Mouse (Mus musculus) liver, embryonic 11.5 days (tissue): ENCODE results near the gene Cyp2c23. TPM values are rescaled to one million over a fixed set of nuclear protein-coding genes. Genes with fewer than 3 reads are reported as not detected.
A peak's percentile ranks its signal among the peaks of the same experiment; 100 is the strongest.

Source experiments
- ATAC-seq: fragments of 200-750 bp; cut with Nextera tagmentation; replicated peaks from 2 replicates; pipeline ENCODE4 v1.8.0; 2017; ENCODE audit warnings: moderate number of reproducible peaks, mild to moderate bottlenecking, moderate TSS enrichment, moderate library complexity; ENCODE audit not compliant: low FRiP score
- DNase-seq: peaks from one replicate; pipeline ENCODE4 v3.0.0-alpha.2; 2017; ENCODE audit warnings: low spot score
- H3K27ac ChIP-seq: fragments of 300-500 bp; sonication (generic); 2 replicates; pipeline ENCODE4 v1.5.1; 2014; ENCODE audit warnings: mild to moderate bottlenecking, low read depth, low read length, control low read depth
- H3K27me3 ChIP-seq: fragments of 300-500 bp; sonication (generic); replicated peaks from 2 replicates; pipeline ENCODE4 v1.6.1; 2014; ENCODE audit warnings: low read length, mixed read lengths; ENCODE audit not compliant: control insufficient read depth, insufficient read depth
- H3K36me3 ChIP-seq: fragments of 300-500 bp; sonication (generic); 2 replicates; pipeline ENCODE4 v1.6.1; 2014; ENCODE audit warnings: mild to moderate bottlenecking, low read length, moderate library complexity, mixed read lengths; ENCODE audit not compliant: control insufficient read depth, insufficient read depth
- H3K4me1 ChIP-seq: fragments of 300-500 bp; sonication (generic); replicated peaks from 2 replicates; pipeline ENCODE4 v1.6.1; 2014; ENCODE audit warnings: low read length, mixed read lengths; ENCODE audit not compliant: control insufficient read depth, insufficient read depth
- H3K4me2 ChIP-seq: fragments of 300-500 bp; sonication (generic); 2 replicates; pipeline ENCODE4 v1.6.1; 2014; ENCODE audit warnings: mild to moderate bottlenecking, control low read depth, moderate library complexity
- H3K4me3 ChIP-seq: fragments of 300-500 bp; sonication (generic); 2 replicates; pipeline ENCODE4 v1.5.1; 2014; ENCODE audit warnings: low read depth, low read length, control low read depth
- H3K9ac ChIP-seq: fragments of 300-500 bp; sonication (generic); 2 replicates; pipeline ENCODE4 v1.6.1; 2014; ENCODE audit warnings: low read depth, low read length, control low read depth
- H3K9me3 ChIP-seq: fragments of 300-500 bp; sonication (generic); 2 replicates; pipeline ENCODE4 v1.6.1; 2016; ENCODE audit warnings: low read length, inconsistent platforms, mixed read lengths; ENCODE audit not compliant: control insufficient read depth
- WGBS: fragments of 180-500 bp; shearing (Covaris S2); extraction: QIAGEN DNeasy Blood & Tissue Kit; methylation state at CpG from one replicate; pipeline ENCODE4 v1.1.7; 2014; 5-methylcytosine and 5-hydroxymethylcytosine counted together
- polyA plus RNA-seq: library from polyadenylated mRNA; unstranded; fragments of >200 nt; fragmentation: Nextera tagmentation; extraction: Ambion mirVana; gene quantifications from 2 replicates; pipeline ENCODE4 v1.2.1, GENCODE M21; 2014

Gene Cyp2c23
- polyA plus RNA-seq, 1 experiment from 2014 or later = 5.1 TPM

DNA sequence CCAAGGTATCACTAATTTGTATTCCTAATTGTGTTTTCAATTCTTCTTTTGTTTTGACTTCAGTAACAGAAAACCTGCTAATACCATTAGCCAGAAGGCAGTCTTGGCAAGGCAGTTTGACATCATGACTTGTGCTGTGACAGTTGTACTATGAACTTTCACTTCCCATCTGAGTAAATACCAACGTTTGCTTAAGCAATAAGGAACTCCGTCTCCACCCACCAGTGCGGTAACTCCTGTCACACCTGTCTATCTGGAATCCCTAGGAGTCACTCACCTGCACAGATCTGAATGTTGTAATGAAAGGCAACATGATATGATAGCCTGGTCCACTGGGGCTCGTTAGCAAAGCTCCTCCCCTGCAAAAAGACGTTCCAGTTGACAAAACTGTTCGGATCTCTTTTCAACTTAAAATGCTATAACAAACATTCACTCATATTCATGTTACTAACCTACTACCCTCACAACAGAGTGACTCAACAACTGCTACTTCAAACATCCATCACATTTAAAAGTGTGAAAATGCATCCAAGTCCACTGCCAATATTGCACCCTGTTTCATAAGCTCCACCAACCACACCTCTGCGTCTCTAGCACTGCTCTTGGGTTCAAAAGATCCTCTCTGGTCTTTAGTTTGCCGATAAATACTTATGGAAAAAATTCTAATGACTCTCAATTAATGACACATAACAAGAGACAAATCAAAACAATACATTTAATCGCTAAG, 38.5 kb upstream of the Cyp2c23 start:
- ATAC-seq (no peak), DNase-seq (no peak)
- H3K4me2 ChIP-seq = peak overlapping the region; percentile 37
- no peak overlapping the region for H3K27ac ChIP-seq
- H3K27me3 ChIP-seq = no peaks in the 10 kb centered on the region
- WGBS = 70% methylated on average over 9 of the region's 9 CpGs
- no peaks in the 10 kb centered on the region for H3K9me3 ChIP-seq
- H3K36me3 ChIP-seq = peaks cover 4% of the 10 kb centered on the region; the same call in 1 of the 2 replicates
- no peak overlapping the region; the same call in 1 of the 2 replicates for H3K9ac ChIP-seq
- peaks cover 3% of the 10 kb centered on the region for H3K4me1 ChIP-seq
- H3K4me3 ChIP-seq = no peak overlapping the region

- Histone ChIP-seq H3K9ac (no peak overlapping the region), H3K4me3 (no peak overlapping the region), H3K27me3 (no peaks in the 10 kb centered on the region), H3K36me3 (peaks cover 5% of the 10 kb centered on the region; the same call in 1 of the 2 replicates), H3K27ac (no peak overlapping the region), H3K4me2 (no peak overlapping the region), H3K9me3 (no peaks in the 10 kb centered on the region), H3K4me1 (peaks cover 3% of the 10 kb centered on the region; the same call in 1 of the 2 replicates)
- WGBS = 93% methylated on average over 2 of the region's 2 CpGs
- DNase-seq (no peak), ATAC-seq (no peak)
Observed at GRCm38 (mm10) chr19:44064734-44065133, 35.7 kb upstream of the Cyp2c23 start.

- 83% methylated on average over 7 of the region's 7 CpGs for WGBS
- H3K4me2 ChIP-seq = no peak overlapping the region
- no peak for DNase-seq
Observed at GRCm38 (mm10) chr19:44063773-44064172, 34.8 kb upstream of the Cyp2c23 start.

GRCm38 (mm10) chr19:44060226-44060625, 31.2 kb upstream of the Cyp2c23 start:
- no peak for DNase-seq
- H3K9ac ChIP-seq = no peak overlapping the region
- no peaks in the 10 kb centered on the region for H3K9me3 ChIP-seq
- H3K27ac ChIP-seq = no peak overlapping the region
- 80% methylated on average over 3 of the region's 3 CpGs for WGBS
- H3K36me3 ChIP-seq = peaks cover 15% of the 10 kb centered on the region; the same call in 1 of the 2 replicates
- no peak overlapping the region for H3K4me3 ChIP-seq
- no peak overlapping the region for H3K4me2 ChIP-seq
- no peaks in the 10 kb centered on the region for H3K27me3 ChIP-seq
- no peak for ATAC-seq
- no peaks in the 10 kb centered on the region for H3K4me1 ChIP-seq

More at GRCm38 (mm10) chr19:44063773-44064172, 34.8 kb upstream of the Cyp2c23 start:
- 0 out of 2 replicates have a peak, but pooled peaks cover 3% of the 10 kb centered on the region for H3K4me1 ChIP-seq
- no peak overlapping the region for H3K27ac ChIP-seq
- no peaks in the 10 kb centered on the region for H3K27me3 ChIP-seq
- H3K36me3 ChIP-seq = peaks cover 9% of the 10 kb centered on the region; the same call in 1 of the 2 replicates
- H3K4me3 ChIP-seq = no peak overlapping the region
- no peak for ATAC-seq
- H3K9me3 ChIP-seq = no peaks in the 10 kb centered on the region
- no peak overlapping the region for H3K9ac ChIP-seq

DNA sequence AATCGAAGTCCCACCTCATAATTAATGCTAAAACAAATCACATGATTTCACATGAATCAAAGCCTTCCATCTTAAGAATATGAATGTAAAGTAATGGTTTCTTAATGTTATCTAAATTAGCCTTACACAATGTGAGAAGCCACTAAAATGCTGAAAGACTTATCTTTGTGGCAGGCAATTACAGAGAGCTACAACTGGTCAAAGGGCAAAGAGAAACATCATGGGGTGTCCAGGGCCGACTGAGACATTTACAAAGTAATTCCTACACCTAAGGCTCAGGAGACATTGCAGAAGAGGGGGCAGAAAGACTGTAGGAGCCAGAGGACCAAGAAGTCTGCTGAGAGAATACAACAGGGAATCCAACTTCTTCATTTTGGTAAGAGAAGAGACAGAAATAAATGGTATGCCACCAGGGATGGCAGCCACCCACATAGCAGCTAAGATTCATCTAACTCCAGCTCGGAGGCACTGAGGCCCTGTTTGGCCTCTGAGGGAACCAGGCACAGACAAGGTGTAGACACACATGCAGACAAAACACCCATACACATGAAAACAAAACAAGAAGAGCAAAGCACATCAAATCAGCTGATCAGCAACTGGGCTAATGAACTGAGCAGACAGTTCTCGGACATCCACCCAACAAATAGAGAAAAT, 26.3 kb upstream of the Cyp2c23 start:
- no peak for ATAC-seq
- Histone ChIP-seq H3K9me3 (no peaks in the 10 kb centered on the region), H3K4me1 (no peaks in the 10 kb centered on the region), H3K27me3 (no peaks in the 10 kb centered on the region), H3K27ac (no peak overlapping the region), H3K4me2 (no peak overlapping the region), H3K4me3 (no peak overlapping the region), H3K9ac (no peak overlapping the region), H3K36me3 (peaks cover 13% of the 10 kb centered on the region; the same call in 1 of the 2 replicates)
- no peak for DNase-seq
- 80% methylated on average over 4 of the region's 4 CpGs for WGBS

DNA sequence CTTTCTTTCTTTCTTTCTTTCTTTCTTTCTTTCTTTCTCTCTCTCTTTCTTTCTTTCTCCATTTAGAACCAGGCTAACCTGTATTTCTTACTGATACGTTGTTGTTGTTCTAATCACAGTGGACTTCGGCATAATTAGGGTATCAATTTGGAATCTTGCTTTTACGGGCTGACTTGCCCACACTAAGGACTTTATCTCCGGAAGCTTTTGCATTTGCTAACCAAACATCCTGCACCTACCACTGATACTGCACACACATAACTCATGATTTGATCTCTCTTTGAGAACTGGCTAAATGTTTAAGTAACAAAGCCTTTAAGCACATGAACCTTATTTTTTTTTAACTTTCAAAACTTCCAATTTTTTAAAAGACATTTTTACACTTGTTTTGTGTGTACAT, 21.4 kb upstream of the Cyp2c23 start:
- Histone ChIP-seq H3K4me2 (no peak overlapping the region), H3K9me3 (no peaks in the 10 kb centered on the region), H3K9ac (no peak overlapping the region), H3K36me3 (peaks cover 7% of the 10 kb centered on the region; the same call in 1 of the 2 replicates), H3K4me3 (no peak overlapping the region), H3K27me3 (no peaks in the 10 kb centered on the region), H3K4me1 (no peaks in the 10 kb centered on the region), H3K27ac (no peak overlapping the region)
- 64% methylated on average over 4 of the region's 4 CpGs for WGBS
- DNase-seq = no peak
- no peak for ATAC-seq

DNA sequence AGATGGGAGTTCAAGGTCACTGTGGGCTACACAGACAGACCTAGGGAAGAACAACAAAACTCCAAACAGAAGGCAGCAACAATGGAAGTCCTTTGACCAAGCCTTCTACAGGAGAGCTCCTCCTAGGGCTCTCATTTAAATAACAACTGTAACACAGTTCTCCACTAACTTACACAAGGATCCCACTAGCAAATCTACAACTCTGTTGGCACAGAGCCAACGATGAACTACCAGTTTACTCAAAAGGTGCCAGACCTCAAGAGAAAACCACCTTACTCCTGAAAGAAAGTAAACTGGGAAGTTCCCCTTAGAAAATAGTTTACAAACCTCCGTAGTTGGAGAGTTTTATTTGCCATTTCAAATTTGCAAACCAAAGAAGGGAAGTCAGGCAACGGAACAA, 20.3 kb upstream of the Cyp2c23 start:
- H3K36me3 ChIP-seq = peaks cover 6% of the 10 kb centered on the region; the same call in 1 of the 2 replicates
- no peak overlapping the region for H3K4me2 ChIP-seq
- 73% methylated on average over 3 of the region's 3 CpGs for WGBS
- H3K4me3 ChIP-seq = no peak overlapping the region
- ATAC-seq = no peak
- no peaks in the 10 kb centered on the region for H3K9me3 ChIP-seq
- H3K27me3 ChIP-seq = no peaks in the 10 kb centered on the region
- H3K4me1 ChIP-seq = no peaks in the 10 kb centered on the region
- DNase-seq = no peak
- H3K27ac ChIP-seq = no peak overlapping the region
- H3K9ac ChIP-seq = no peak overlapping the region

GRCm38 (mm10) chr19:44045847-44046246, 16.8 kb upstream of the Cyp2c23 start:
- no peak overlapping the region for H3K4me2 ChIP-seq
- no peak overlapping the region for H3K4me3 ChIP-seq
- no peak overlapping the region for H3K9ac ChIP-seq
- WGBS = 76% methylated on average over 3 of the region's 3 CpGs
- H3K27me3 ChIP-seq = no peaks in the 10 kb centered on the region
- H3K4me1 ChIP-seq = no peaks in the 10 kb centered on the region
- no peak overlapping the region for H3K27ac ChIP-seq
- DNase-seq (no peak), ATAC-seq (no peak)
- H3K36me3 ChIP-seq = peaks cover 3% of the 10 kb centered on the region; the same call in 1 of the 2 replicates
- H3K9me3 ChIP-seq = no peaks in the 10 kb centered on the region
